Mouse (Mus musculus) kidney, embryonic 15.5 days (tissue): ENCODE data around the gene Casd1. TPM values are rescaled to one million over a fixed set of nuclear protein-coding genes. Genes with fewer than 3 reads are reported as not detected.

Experiments used
- ATAC-seq: fragments of 200-750 bp; cut with Nextera tagmentation; replicated peaks from 2 replicates; pipeline ENCODE4 v1.8.0; 2017; ENCODE audit warnings: moderate TSS enrichment; ENCODE audit not compliant: low FRiP score
- H3K27ac ChIP-seq: fragments of 300-500 bp; sonication (generic); 2 replicates; pipeline ENCODE4 v1.5.1; 2015; ENCODE audit warnings: mild to moderate bottlenecking, inconsistent platforms
- H3K27me3 ChIP-seq: fragments of 300-500 bp; sonication (generic); 2 replicates; pipeline ENCODE4 v1.6.1; 2015; ENCODE audit warnings: inconsistent platforms
- H3K36me3 ChIP-seq: fragments of 300-500 bp; sonication (generic); 2 replicates; pipeline ENCODE4 v1.6.1; 2015; ENCODE audit warnings: inconsistent platforms
- H3K4me1 ChIP-seq: fragments of 300-500 bp; sonication (generic); 2 replicates; pipeline ENCODE4 v1.6.1; 2015; ENCODE audit warnings: inconsistent platforms
- H3K4me2 ChIP-seq: fragments of 300-500 bp; sonication (generic); 2 replicates; pipeline ENCODE4 v1.6.1; 2015; ENCODE audit warnings: moderate library complexity, mild to moderate bottlenecking, inconsistent platforms
- H3K4me3 ChIP-seq: fragments of 300-500 bp; sonication (generic); replicated peaks from 2 replicates; pipeline ENCODE4 v1.5.1; 2015; ENCODE audit warnings: mild to moderate bottlenecking, inconsistent platforms
- H3K9ac ChIP-seq: fragments of 300-500 bp; sonication (generic); 2 replicates; pipeline ENCODE4 v1.6.1; 2015; ENCODE audit warnings: mild to moderate bottlenecking, inconsistent platforms
- H3K9me3 ChIP-seq: fragments of 300-500 bp; sonication (generic); replicated peaks from 2 replicates; pipeline ENCODE4 v1.6.1; 2016; ENCODE audit warnings: inconsistent platforms
- WGBS: fragments of 180-500 bp; shearing (Covaris S2); methylation state at CpG from one replicate; pipeline ENCODE4 v1.1.7; 2015; ENCODE audit warnings: mixed read lengths; 5-methylcytosine and 5-hydroxymethylcytosine counted together
- polyA plus RNA-seq: library from polyadenylated mRNA; unstranded; fragments of >200 nt; fragmentation: Nextera tagmentation; extraction: Ambion mirVana; gene quantifications from 2 replicates; pipeline ENCODE4 v1.2.1, GENCODE M21; 2015

Casd1 gene
- polyA plus RNA-seq, 1 experiment from 2014 or later, result 31.6 TPM

DNA sequence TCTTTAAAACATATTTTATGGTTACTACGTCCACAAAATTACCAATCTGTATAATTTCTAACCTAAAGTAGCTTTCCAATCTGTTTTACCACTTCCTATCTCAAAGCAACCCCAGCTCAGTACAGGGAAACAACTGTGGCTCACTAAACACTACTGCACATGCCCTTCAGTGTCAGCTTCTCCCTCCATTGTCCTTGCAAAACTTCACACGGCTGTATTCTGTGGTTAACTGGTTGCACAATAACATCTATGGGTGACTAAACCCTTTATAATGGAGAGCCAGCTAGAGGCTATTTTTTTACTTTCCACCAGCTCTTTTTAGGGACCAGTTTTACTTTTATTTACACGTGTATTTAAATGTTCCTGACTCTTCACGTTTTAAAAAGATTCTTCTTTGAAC, 12.7 kb upstream of the Casd1 start:
- Histone ChIP-seq H3K4me1 (peaks cover 6% of the 10 kb centered on the region; the same call in 1 of the 2 replicates), H3K4me3 (no peak overlapping the region), H3K4me2 (no peak overlapping the region), H3K36me3 (no peaks in the 10 kb centered on the region), H3K27ac (no peak overlapping the region), H3K9ac (no peak overlapping the region), H3K27me3 (no peaks in the 10 kb centered on the region), H3K9me3 (no peaks in the 10 kb centered on the region)
- 78% methylated on average over 4 of the region's 4 CpGs for WGBS
- ATAC-seq, result no peak

DNA sequence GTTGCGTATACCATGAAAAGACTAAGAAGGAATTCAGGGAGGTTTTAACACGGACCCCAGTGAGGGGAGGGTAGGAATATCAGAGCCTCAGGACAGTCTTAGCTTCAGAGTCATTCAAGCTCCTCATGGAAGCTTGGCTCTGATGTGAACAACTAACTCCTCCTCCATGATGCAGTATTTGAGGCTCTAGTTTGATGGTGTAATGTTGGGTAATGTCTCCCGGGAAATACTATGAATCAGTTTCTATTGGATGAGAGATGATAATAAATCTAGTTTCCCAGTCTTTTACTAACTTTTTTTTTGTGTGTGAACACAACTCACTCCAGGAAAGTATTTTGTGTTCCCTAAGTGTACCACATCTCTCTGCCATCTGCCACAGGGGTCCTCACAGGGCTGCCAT, 11.9 kb upstream of the Casd1 start:
- ATAC-seq, result no peak
- H3K4me3 ChIP-seq, result no peak overlapping the region
- no peak overlapping the region for H3K27ac ChIP-seq
- no peak overlapping the region for H3K9ac ChIP-seq
- no peaks in the 10 kb centered on the region for H3K27me3 ChIP-seq
- H3K4me1 ChIP-seq, result peaks cover 6% of the 10 kb centered on the region; the same call in 1 of the 2 replicates
- WGBS, result 91% methylated on average over 3 of the region's 3 CpGs
- no peaks in the 10 kb centered on the region for H3K36me3 ChIP-seq
- H3K4me2 ChIP-seq, result no peak overlapping the region
- no peaks in the 10 kb centered on the region for H3K9me3 ChIP-seq

DNA sequence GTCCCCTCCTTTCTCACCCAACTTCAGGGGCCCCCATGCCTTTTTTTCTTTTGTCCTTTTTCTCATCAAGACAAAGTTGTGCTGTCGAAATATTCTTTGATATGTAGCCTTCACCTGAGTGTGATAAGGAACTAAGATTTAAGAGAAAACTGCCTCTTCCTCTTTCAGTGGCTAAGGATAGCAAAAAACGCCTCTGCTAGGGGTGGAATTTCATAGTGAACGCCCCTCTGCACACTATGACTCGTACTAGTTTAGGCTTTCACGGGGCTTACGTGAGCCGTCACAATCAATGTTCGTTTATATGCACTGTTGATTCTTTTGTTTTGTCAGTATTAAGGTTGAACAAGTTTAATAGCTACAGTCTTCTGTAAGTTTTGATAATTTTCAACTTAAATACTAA, 10.6 kb upstream of the Casd1 start:
- Histone ChIP-seq H3K36me3 (no peaks in the 10 kb centered on the region), H3K9ac (no peak overlapping the region), H3K4me3 (no peak overlapping the region), H3K4me1 (peaks cover 6% of the 10 kb centered on the region; the same call in 1 of the 2 replicates), H3K27me3 (no peaks in the 10 kb centered on the region), H3K9me3 (no peaks in the 10 kb centered on the region), H3K27ac (no peak overlapping the region), H3K4me2 (no peak overlapping the region)
- WGBS, result 32% methylated on average over 8 of the region's 8 CpGs
- no peak for ATAC-seq

DNA sequence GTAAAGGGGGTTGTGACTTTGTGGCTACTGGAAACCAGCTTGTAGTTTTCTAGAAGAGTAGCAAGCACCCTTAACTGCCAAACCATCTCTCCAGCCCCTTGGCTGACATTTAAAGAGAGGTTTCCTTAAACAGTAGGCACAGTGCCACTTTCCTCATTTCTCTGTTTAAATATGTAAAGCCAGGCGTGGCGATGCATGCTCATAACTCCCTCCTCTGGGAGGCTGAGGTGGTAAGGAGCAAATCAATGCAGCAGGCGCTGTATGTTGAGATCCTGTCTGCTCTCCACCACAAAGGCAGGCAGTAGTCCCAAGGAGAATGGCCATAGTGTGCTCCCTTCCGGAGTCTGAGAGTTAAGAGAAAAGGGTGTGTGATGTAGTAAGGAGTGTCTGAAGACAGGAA, 2.9 kb upstream of the Casd1 start:
- no peak overlapping the region for H3K27ac ChIP-seq
- ATAC-seq, result no peak
- WGBS, result 73% methylated on average over 4 of the region's 4 CpGs

DNA sequence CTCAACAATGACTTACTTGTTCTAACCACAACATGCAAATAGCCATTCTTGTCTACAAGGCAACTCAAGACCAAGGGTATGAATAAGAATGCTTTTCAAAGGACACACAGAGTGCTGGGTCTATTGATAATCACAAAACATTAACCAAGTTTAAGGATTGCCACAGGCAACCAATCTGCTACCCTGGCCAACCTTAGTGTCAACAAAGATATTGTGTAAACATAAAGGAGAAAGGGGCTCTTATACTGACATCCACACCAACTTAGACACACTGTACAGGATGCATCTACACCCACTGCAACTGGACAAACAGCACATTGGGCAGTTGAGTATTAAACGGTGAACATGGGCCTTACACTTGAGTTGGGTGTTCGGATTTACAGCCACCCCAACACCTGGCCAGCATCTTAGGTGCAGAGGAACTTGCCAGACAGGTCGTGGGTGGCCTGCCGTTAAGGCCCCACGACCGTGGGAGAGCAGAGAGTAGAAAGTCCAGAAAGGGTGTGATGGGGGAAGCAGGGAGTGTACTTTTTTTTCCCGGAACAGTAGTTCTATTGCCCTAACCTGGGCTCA, 468 bp upstream of the Casd1 start:
- H3K9me3 ChIP-seq, result no peaks in the 10 kb centered on the region
- no peaks in the 10 kb centered on the region for H3K36me3 ChIP-seq
- H3K4me1 ChIP-seq, result peaks cover 19% of the 10 kb centered on the region
- H3K27ac ChIP-seq, result peak overlapping the region; percentile 97
- peak overlapping the region; percentile 83 for H3K4me3 ChIP-seq
- no peaks in the 10 kb centered on the region for H3K27me3 ChIP-seq
- ATAC-seq, result no peak; the same call in 1 of the 2 replicates
- H3K4me2 ChIP-seq, result peak overlapping the region; percentile 85
- WGBS, result 26% methylated on average over 7 of the region's 7 CpGs
- peak overlapping the region; percentile 84 for H3K9ac ChIP-seq

More for the DNA sequence above, 2.9 kb upstream of the Casd1 start:
- Histone ChIP-seq H3K4me3 (no peak overlapping the region), H3K4me2 (no peak overlapping the region), H3K27me3 (no peaks in the 10 kb centered on the region), H3K9ac (no peak overlapping the region), H3K4me1 (peaks cover 12% of the 10 kb centered on the region), H3K9me3 (no peaks in the 10 kb centered on the region), H3K36me3 (no peaks in the 10 kb centered on the region)

DNA sequence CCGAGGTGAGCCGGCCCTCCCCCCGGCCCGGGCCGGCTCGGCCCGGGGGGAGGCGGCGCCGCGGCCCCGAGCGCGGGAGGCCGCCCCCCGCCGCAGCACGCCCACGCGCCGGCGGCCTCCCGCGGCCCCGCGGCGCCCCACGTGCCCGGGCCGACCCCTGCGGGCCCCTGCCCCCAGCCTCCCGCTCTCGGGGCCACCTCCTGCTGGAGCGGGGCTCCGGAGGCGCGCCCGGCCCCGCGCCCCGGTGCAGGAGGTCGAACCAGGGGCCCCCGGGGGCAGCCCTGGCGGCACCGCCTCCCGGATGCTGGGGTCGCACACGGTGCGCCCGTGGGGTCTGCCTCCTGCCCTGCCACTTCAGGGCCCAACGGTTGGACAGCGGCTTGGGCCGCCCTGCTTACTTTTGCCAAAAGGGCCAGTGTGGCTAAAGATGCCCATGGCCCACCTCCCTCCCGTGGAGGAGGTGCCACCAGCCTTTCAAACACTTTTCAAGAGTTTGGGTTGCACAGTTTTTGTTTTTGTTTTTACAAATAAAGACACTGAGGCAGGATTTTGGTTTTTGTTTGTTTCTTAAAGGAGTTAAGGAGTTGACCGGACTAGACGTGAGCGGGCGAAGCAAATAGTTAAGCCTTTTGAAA, 775 bp downstream of the Casd1 start:
- Histone ChIP-seq H3K27me3 (no peaks in the 10 kb centered on the region), H3K27ac (peak overlapping the region; percentile 97), H3K4me3 (peak overlapping the region; percentile 83), H3K36me3 (no peaks in the 10 kb centered on the region), H3K4me2 (peak overlapping the region; percentile 85), H3K9me3 (no peaks in the 10 kb centered on the region), H3K9ac (peak overlapping the region; percentile 84), H3K4me1 (peaks cover 22% of the 10 kb centered on the region)
- WGBS, result 4% methylated on average over 56 of the region's 58 CpGs
- no peak; the same call in 1 of the 2 replicates for ATAC-seq

DNA sequence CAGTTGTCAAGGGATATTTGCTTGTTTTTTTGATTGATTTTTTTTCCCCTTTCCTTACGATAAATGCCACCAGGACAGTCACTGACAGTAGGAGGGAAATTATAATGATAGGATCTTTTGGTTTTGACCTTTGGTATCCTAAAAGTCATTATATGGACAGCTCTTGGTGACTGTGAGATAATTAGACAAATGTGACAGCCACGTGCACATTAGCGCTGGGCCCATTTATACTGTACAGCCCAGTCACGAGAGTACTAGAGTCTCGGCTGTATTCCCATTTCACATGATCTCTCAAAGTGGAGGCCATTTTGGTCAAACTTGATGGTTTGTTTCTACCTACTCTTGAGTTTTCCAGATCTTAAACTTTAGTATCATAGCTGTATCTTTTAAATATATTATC, 1.4 kb downstream of the Casd1 start:
- WGBS, result 67% methylated on average over 5 of the region's 5 CpGs
- H3K9ac ChIP-seq, result no peak overlapping the region
- peak overlapping the region; percentile 83 for H3K4me3 ChIP-seq
- peak overlapping the region; percentile 85 for H3K4me2 ChIP-seq
- H3K27ac ChIP-seq, result peak overlapping the region; percentile 97
- no peaks in the 10 kb centered on the region for H3K36me3 ChIP-seq
- no peak for ATAC-seq
- H3K27me3 ChIP-seq, result no peaks in the 10 kb centered on the region
- H3K4me1 ChIP-seq, result peaks cover 22% of the 10 kb centered on the region
- no peaks in the 10 kb centered on the region for H3K9me3 ChIP-seq

DNA sequence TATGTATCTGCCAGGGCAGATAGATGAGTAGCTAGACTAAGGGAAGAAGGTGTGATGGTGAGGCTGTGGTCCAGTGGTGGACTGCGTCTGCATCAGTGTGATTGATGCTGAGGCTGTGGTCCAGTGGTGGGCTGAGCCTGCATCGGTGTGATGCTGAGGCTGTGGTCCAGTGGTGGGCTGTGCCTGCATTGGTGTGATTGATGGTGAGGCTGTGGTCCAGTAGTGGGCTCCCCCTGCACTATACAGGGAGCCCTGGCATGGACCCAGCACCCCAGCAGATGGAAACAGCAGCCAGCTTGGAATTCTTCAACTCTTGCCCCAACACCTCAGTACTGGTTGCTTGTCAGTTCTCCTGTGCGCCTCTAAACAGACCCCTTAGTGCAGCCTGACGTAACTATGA, 5.8 kb downstream of the Casd1 start:
- 86% methylated on average over 4 of the region's 4 CpGs for WGBS
- no peak for ATAC-seq
- H3K4me3 ChIP-seq, result no peak overlapping the region
- no peak overlapping the region for H3K4me2 ChIP-seq
- H3K9me3 ChIP-seq, result no peaks in the 10 kb centered on the region
- H3K9ac ChIP-seq, result no peak overlapping the region
- no peak overlapping the region for H3K27ac ChIP-seq
- no peaks in the 10 kb centered on the region for H3K27me3 ChIP-seq
- H3K4me1 ChIP-seq, result peaks cover 15% of the 10 kb centered on the region; the same call in 1 of the 2 replicates
- 0 out of 2 replicates have a peak, but pooled peaks cover 8% of the 10 kb centered on the region for H3K36me3 ChIP-seq

DNA sequence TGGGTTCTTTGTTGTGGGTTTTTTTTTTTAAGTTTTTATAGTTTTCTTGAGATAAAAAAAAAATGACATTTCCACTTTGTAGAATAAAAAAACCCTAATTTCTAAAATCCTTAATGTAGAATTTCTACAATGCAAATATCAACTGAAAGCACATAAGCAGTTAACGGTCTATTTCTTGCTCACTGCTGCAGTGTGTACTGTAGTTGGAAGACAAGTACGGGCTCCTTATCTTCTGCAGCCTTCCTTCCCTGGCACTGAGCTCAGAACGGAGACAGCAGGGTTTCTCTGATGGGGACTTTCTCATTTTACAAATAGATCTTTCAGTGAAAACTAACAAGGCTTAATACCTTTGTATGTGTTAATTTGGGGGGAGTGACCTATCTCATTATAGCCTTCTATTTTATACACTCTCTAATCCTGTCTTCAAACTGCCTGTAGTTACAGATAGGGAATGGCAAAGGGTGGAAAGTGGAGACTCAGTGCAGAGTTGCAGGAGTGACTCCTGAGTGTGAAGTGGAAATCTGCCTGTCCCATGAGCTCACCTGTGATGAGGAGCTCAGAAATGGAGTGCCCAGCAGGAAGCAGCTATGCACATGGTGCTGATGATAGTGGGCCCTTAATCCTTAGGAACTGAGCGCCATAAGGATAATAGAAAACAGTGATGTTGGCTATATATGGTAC, 9.7 kb downstream of the Casd1 start:
- WGBS, result 89% methylated on average over 4 of the region's 4 CpGs
- H3K27ac ChIP-seq, result no peak overlapping the region
- H3K36me3 ChIP-seq, result peaks cover 16% of the 10 kb centered on the region
- no peaks in the 10 kb centered on the region for H3K9me3 ChIP-seq
- no peaks in the 10 kb centered on the region for H3K27me3 ChIP-seq
- H3K4me2 ChIP-seq, result no peak overlapping the region
- 0 out of 2 replicates have a peak, but pooled peaks cover 2% of the 10 kb centered on the region for H3K4me1 ChIP-seq
- H3K9ac ChIP-seq, result no peak overlapping the region
- no peak overlapping the region for H3K4me3 ChIP-seq
- ATAC-seq, result no peak

DNA sequence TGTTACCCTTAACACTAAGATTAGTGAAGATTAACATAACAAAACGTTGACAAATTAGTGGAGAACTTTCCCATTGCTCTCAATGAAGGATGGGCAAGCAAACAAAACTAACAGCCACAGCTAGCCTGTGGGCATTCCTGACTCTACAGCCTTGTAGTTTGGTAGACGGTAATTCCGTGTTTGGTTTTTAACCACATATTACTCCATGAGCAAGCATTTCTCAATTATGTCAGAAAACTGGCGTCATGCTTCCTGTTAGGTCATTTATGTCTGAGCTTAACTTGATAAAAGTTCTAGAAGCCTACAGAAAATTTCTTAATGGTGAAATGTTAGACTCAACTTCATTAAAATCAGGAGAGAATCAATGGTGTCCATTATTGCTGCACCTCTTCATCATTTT, 11.2 kb downstream of the Casd1 start:
- H3K4me3 ChIP-seq, result no peak overlapping the region
- H3K9ac ChIP-seq, result no peak overlapping the region
- peaks cover 23% of the 10 kb centered on the region for H3K36me3 ChIP-seq
- ATAC-seq, result no peak
- H3K9me3 ChIP-seq, result no peaks in the 10 kb centered on the region
- no peak overlapping the region for H3K4me2 ChIP-seq
- no peaks in the 10 kb centered on the region for H3K27me3 ChIP-seq
- 86% methylated on average over 4 of the region's 4 CpGs for WGBS
- H3K27ac ChIP-seq, result no peak overlapping the region
- H3K4me1 ChIP-seq, result no peaks in the 10 kb centered on the region

DNA sequence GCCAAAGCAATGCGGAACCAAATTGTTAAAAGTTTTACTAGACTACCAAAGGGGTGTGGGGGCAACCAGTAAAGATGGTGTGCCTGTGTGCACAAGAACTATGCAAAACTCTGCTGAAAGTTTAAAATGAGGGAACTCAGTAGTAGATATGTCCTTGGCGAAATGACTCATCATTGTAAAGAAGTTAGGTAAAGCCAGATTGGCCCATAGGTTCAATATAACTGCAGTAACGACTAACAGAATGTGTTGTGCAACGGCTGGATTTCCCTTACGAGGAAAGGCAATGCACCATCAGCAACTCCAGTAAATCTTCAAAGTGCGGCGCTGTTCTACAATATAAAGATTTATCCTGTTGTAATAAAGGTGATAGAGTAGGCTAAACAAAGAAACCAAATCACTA, 11.8 kb downstream of the Casd1 start:
- H3K9me3 ChIP-seq, result no peaks in the 10 kb centered on the region
- H3K4me3 ChIP-seq, result no peak overlapping the region
- H3K36me3 ChIP-seq, result peaks cover 25% of the 10 kb centered on the region
- H3K9ac ChIP-seq, result no peak overlapping the region
- no peaks in the 10 kb centered on the region for H3K4me1 ChIP-seq
- H3K4me2 ChIP-seq, result no peak overlapping the region
- H3K27me3 ChIP-seq, result no peaks in the 10 kb centered on the region
- 86% methylated on average over 7 of the region's 7 CpGs for WGBS
- no peak overlapping the region for H3K27ac ChIP-seq
- no peak for ATAC-seq

DNA sequence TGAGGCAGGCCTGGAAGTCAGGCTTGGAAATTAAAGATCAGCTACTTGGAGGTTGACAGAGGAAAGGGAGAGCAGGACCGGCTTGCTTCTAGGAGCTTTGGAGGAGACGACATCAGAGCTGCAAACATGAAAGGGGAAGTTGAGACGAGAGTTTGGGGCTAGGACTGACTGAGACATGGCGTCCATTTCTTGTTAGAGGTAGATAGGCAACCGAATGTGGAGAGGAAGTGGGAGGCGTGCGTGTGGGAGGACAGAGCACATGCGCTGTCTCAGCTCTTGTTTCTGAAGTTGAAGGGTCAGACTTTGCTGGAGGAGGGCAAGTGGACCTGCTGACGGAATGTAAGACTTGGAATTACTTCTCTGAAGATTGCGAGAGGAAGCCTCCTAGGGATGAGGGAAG, 17.3 kb downstream of the Casd1 start:
- ATAC-seq, result no peak
- Histone ChIP-seq H3K27ac (no peak overlapping the region), H3K36me3 (peaks cover 31% of the 10 kb centered on the region), H3K4me3 (no peak overlapping the region), H3K4me2 (no peak overlapping the region), H3K27me3 (no peaks in the 10 kb centered on the region), H3K9me3 (no peaks in the 10 kb centered on the region), H3K9ac (no peak overlapping the region), H3K4me1 (peaks cover 3% of the 10 kb centered on the region; the same call in 1 of the 2 replicates)
- WGBS, result 54% methylated on average over 10 of the region's 10 CpGs
